Mouse (Mus musculus) intestine, embryonic 14.5 days (tissue): ENCODE results near the gene Atad3a. TPM values are rescaled to one million over a fixed set of nuclear protein-coding genes. Genes with fewer than 3 reads are reported as not detected.

Experiments used
- ATAC-seq: fragments of 200-750 bp; cut with Nextera tagmentation; replicated peaks from 2 replicates; pipeline ENCODE4 v1.8.0; 2017; ENCODE audit warnings: low read depth, moderate number of reproducible peaks, moderate TSS enrichment, moderate library complexity; ENCODE audit not compliant: low FRiP score, low TSS enrichment
- DNase-seq: peaks from one replicate; pipeline ENCODE4 v3.0.0-alpha.2; 2018; ENCODE audit warnings: low spot score
- H3K27ac ChIP-seq: fragments of 300-500 bp; sonication (generic); 2 replicates; pipeline ENCODE4 v1.5.1; 2014; ENCODE audit warnings: low read depth, mild to moderate bottlenecking, control low read depth
- H3K27me3 ChIP-seq: fragments of 300-500 bp; sonication (generic); replicated peaks from 2 replicates; pipeline ENCODE4 v1.6.1; 2014; ENCODE audit warnings: low read length, control low read depth; ENCODE audit not compliant: control insufficient read depth, insufficient read depth
- H3K36me3 ChIP-seq: fragments of 300-500 bp; sonication (generic); 2 replicates; pipeline ENCODE4 v1.6.1; 2014; ENCODE audit warnings: low read length, control low read depth; ENCODE audit not compliant: control insufficient read depth, insufficient read depth
- H3K4me1 ChIP-seq: fragments of 300-500 bp; sonication (generic); replicated peaks from 2 replicates; pipeline ENCODE4 v1.6.1; 2014; ENCODE audit warnings: low read length, control low read depth, mixed read lengths; ENCODE audit not compliant: control insufficient read depth, insufficient read depth
- H3K4me2 ChIP-seq: fragments of 300-500 bp; sonication (generic); 2 replicates; pipeline ENCODE4 v1.6.1; 2014; ENCODE audit warnings: low read length
- H3K4me3 ChIP-seq: fragments of 300-500 bp; sonication (generic); 2 replicates; pipeline ENCODE4 v1.5.1; 2014; ENCODE audit warnings: low read depth, low read length, control low read depth, mixed read lengths
- H3K9ac ChIP-seq: fragments of 300-500 bp; sonication (generic); 2 replicates; pipeline ENCODE4 v1.6.1; 2014; ENCODE audit warnings: mild to moderate bottlenecking, low read length
- H3K9me3 ChIP-seq: fragments of 300-500 bp; sonication (generic); 2 replicates; pipeline ENCODE4 v1.6.1; 2016; ENCODE audit warnings: low read length, control low read depth; ENCODE audit not compliant: control insufficient read depth
- WGBS: fragments of 180-500 bp; shearing (Covaris S2); extraction: QIAGEN DNeasy Blood & Tissue Kit; methylation state at CpG from one replicate; pipeline ENCODE4 v1.1.7; 2014; 5-methylcytosine and 5-hydroxymethylcytosine counted together
- polyA plus RNA-seq: library from polyadenylated mRNA; unstranded; fragments of >200 nt; fragmentation: Nextera tagmentation; extraction: Ambion mirVana; gene quantifications from 2 replicates; pipeline ENCODE4 v1.2.1, GENCODE M21; 2014

Atad3a gene
- polyA plus RNA-seq, 1 experiment from 2014 or later, result 136 TPM

DNA sequence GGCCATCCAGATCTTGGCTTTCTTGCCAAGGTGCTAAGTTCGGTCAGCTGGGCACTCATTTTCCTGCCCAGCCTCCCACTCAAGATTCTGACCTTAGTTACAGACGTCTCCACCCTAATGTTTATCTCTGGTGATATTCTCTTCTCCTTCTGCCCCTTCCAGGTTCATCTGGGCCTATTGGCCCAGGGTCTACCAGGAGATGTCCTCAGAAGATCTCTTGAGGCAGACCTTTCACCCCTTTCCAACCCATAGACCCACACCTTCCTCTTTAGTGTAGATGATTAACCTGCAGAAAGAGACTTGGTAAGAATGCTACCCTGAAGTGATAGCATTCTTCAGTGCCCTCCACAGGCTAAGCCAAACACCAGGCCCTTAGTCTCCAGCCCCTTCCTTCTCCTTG lies 10.8 kb upstream of the Atad3a start:
- H3K9ac ChIP-seq, result no peak overlapping the region
- H3K9me3 ChIP-seq, result no peaks in the 10 kb centered on the region
- H3K27ac ChIP-seq, result no peak overlapping the region
- DNase-seq (no peak), ATAC-seq (no peak)
- H3K36me3 ChIP-seq, result no peaks in the 10 kb centered on the region
- no peak overlapping the region for H3K4me3 ChIP-seq
- WGBS, result 68% methylated on average over 2 of the region's 2 CpGs
- H3K4me2 ChIP-seq, result no peak overlapping the region
- H3K4me1 ChIP-seq, result peaks cover 20% of the 10 kb centered on the region
- no peaks in the 10 kb centered on the region for H3K27me3 ChIP-seq

GRCm38 (mm10) chr4:155770626-155771025 lies 9.7 kb upstream of the Atad3a start:
- peaks cover 20% of the 10 kb centered on the region for H3K4me1 ChIP-seq
- H3K27ac ChIP-seq, result no peak overlapping the region
- no peak for DNase-seq
- no peaks in the 10 kb centered on the region for H3K9me3 ChIP-seq
- H3K4me3 ChIP-seq, result peak overlapping the region; percentile 55
- no peaks in the 10 kb centered on the region for H3K36me3 ChIP-seq
- H3K4me2 ChIP-seq, result peak overlapping the region; percentile 76
- 39% methylated on average over 24 of the region's 24 CpGs for WGBS
- H3K27me3 ChIP-seq, result no peaks in the 10 kb centered on the region
- H3K9ac ChIP-seq, result peak overlapping the region; percentile 55
- ATAC-seq, result peak; percentile 5

GRCm38 (mm10) chr4:155769880-155770512 lies 9.1 kb upstream of the Atad3a start:
- ATAC-seq (peak; percentile 90), DNase-seq (peak; percentile 95)
- WGBS, result 0% methylated on average over 39 of the region's 39 CpGs
- no peaks in the 10 kb centered on the region for H3K36me3 ChIP-seq
- H3K27me3 ChIP-seq, result no peaks in the 10 kb centered on the region
- peak overlapping the region; percentile 55 for H3K4me3 ChIP-seq
- peak overlapping the region; percentile 76 for H3K4me2 ChIP-seq
- H3K4me1 ChIP-seq, result peaks cover 16% of the 10 kb centered on the region
- H3K27ac ChIP-seq, result 0 out of 2 replicates have a peak overlapping the region, but pooled peaks have one; percentile 16
- H3K9me3 ChIP-seq, result no peaks in the 10 kb centered on the region
- peak overlapping the region; percentile 55 for H3K9ac ChIP-seq

DNA sequence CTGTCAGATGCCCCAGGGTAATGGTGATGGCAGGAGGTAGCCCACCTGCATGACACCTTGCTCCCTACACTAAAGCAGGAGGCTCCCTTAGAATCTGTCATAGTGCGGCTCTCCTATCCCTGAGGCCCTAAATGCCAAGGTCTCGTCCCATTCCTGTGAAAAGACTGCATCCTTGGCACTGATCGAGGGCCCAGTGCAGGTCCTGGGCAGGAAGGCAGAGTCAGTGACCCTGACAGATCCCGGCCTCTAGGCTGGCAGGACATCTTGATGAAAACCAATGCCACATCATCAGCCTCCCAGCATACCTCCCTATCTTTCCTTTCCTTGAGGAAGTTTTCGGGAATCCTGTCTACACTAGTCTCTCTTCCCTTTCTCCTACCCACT lies 8.6 kb upstream of the Atad3a start:
- peak; percentile 0; the same call in 1 of the 2 replicates for ATAC-seq
- no peaks in the 10 kb centered on the region for H3K27me3 ChIP-seq
- H3K4me3 ChIP-seq, result peak overlapping the region; percentile 55
- peak; percentile 67 for DNase-seq
- H3K36me3 ChIP-seq, result no peaks in the 10 kb centered on the region
- H3K4me1 ChIP-seq, result peaks cover 15% of the 10 kb centered on the region; the same call in 1 of the 2 replicates
- H3K9me3 ChIP-seq, result no peaks in the 10 kb centered on the region
- H3K4me2 ChIP-seq, result peak overlapping the region; percentile 76
- WGBS, result 75% methylated on average over 5 of the region's 5 CpGs
- H3K27ac ChIP-seq, result 0 out of 2 replicates have a peak overlapping the region, but pooled peaks have one; percentile 16
- peak overlapping the region; percentile 55 for H3K9ac ChIP-seq

- Histone ChIP-seq H3K4me3 (no peak overlapping the region), H3K9ac (no peak overlapping the region), H3K4me2 (no peak overlapping the region), H3K4me1 (peaks cover 13% of the 10 kb centered on the region; the same call in 1 of the 2 replicates), H3K27ac (no peak overlapping the region), H3K9me3 (no peaks in the 10 kb centered on the region), H3K27me3 (no peaks in the 10 kb centered on the region), H3K36me3 (peaks cover 3% of the 10 kb centered on the region)
- ATAC-seq (no peak), DNase-seq (no peak)
- WGBS, result 88% methylated on average over 3 of the region's 3 CpGs
These were observed 1.5 kb upstream of the Atad3a start for GRCm38 (mm10) chr4:155762357-155762756.

DNA sequence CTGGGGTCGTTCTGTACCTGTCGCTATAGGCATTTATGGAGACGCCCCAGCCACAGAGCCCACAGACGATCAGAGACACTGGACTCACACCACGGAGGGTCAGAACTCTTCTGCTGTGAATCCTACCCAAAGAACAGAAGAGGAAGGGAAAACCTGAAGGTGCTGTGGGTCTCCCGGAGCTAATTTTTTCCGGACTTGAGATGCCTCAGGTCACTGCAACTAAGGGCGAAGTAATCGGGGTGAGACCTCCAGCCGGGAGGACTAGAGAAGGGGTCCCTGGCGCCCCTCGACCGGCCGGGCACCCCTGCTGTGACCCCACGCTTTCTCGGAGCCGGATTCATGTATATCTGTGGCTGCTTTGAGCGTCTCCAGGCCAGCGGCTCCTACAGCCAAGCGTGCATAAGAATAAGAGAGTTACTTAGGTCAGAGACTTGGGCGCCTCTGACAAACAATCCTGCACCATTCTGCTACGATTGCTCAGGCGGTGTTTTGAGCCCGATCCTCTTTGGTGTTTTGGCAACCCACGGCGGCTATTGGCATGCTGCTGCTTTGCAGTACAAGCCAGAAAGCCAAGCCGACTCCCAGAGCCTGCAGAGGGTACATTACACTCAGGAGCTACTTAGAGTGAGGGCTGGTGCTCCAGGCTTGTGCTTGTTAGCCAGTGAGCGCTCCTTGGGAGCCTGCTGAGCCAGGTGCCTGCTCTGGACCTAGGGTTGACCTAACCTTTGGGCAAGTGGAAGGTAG lies 635 bp upstream of the Atad3a start:
- peak; percentile 69 for DNase-seq
- 0 out of 2 replicates have a peak, but pooled peaks have one; percentile 9 for ATAC-seq
- H3K4me1 ChIP-seq, result peaks cover 13% of the 10 kb centered on the region; the same call in 1 of the 2 replicates
- H3K9ac ChIP-seq, result peak overlapping the region; percentile 73
- H3K27ac ChIP-seq, result no peak overlapping the region; the same call in 1 of the 2 replicates
- no peaks in the 10 kb centered on the region for H3K9me3 ChIP-seq
- peaks cover 11% of the 10 kb centered on the region for H3K36me3 ChIP-seq
- WGBS, result 2% methylated on average over 28 of the region's 28 CpGs
- peak overlapping the region; percentile 94 for H3K4me2 ChIP-seq
- H3K27me3 ChIP-seq, result no peaks in the 10 kb centered on the region
- peak overlapping the region; percentile 89 for H3K4me3 ChIP-seq

GRCm38 (mm10) chr4:155759862-155760612 lies 856 bp downstream of the Atad3a start:
- Histone ChIP-seq H3K9ac (peak overlapping the region; percentile 73), H3K4me3 (peak overlapping the region; percentile 89), H3K27ac (no peak overlapping the region; the same call in 1 of the 2 replicates), H3K9me3 (no peaks in the 10 kb centered on the region), H3K4me1 (peaks cover 13% of the 10 kb centered on the region; the same call in 1 of the 2 replicates), H3K4me2 (peak overlapping the region; percentile 94), H3K36me3 (peaks cover 26% of the 10 kb centered on the region), H3K27me3 (no peaks in the 10 kb centered on the region)
- 0 out of 2 replicates have a peak, but pooled peaks have one; percentile 53 for ATAC-seq
- 3% methylated on average over 10 of the region's 10 CpGs for WGBS
- no peak for DNase-seq

GRCm38 (mm10) chr4:155757011-155757410 lies 3.9 kb downstream of the Atad3a start:
- no peaks in the 10 kb centered on the region for H3K27me3 ChIP-seq
- H3K4me3 ChIP-seq, result no peak overlapping the region
- H3K9me3 ChIP-seq, result no peaks in the 10 kb centered on the region
- H3K27ac ChIP-seq, result no peak overlapping the region
- peaks cover 13% of the 10 kb centered on the region; the same call in 1 of the 2 replicates for H3K4me1 ChIP-seq
- ATAC-seq, result no peak
- no peak overlapping the region for H3K9ac ChIP-seq
- DNase-seq, result no peak
- no peak overlapping the region for H3K4me2 ChIP-seq
- WGBS, result 92% methylated on average over 12 of the region's 12 CpGs
- peaks cover 50% of the 10 kb centered on the region for H3K36me3 ChIP-seq
